Mouse (Mus musculus) testis, postnatal 14 days (tissue): Measurements from ENCODE around the gene Cdkn3.
A peak's percentile ranks its signal among the peaks of the same experiment; 100 is the strongest.
"Not testable (repeated sequence)": the region's sequence is repeated elsewhere in the genome, so short reads cannot be mapped to it uniquely, and the experiment has no call there.

Experiments
- DNase-seq: peaks from one replicate; pipeline ENCODE4 v3.0.0; 2021; ENCODE audit warnings: low spot score

Gene Cdkn3

DNA sequence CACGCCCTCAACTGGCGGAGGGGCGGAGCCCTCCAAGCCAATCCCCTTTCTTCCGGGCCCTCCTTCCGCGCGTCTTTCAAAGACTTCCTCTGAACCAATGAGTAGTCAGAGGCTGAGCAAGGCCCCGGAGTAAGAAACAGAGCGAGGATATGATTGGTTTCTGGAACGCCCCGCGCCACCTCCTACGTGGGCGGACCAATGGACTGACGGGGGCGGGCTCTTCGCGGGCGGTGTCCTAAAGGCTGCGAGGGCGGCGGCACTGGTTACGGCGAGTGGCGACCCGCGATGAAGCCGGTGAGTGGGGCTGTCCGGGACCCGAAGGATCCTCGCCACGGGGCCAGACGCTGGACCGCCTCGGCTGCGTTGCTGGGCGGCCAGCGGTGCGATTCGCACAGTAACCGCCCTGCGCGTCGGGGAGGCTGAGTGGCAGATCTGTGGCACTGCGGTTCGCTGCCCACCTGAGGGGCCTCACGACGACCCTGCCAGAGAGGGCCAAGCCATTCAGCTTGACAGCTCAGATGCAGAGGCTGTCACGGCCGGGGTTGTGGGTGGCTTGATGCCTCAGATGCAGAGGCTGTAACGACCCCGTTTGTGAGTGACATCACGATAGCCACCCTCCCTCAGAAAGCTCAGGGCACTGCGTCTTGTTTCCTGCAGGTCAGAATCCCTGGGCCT is at the start of gene Cdkn3:
Cdkn3 (plus strand) TSS at position 187 of the 675 bp plus-strand sequence.
- peak; percentile 95 for DNase-seq

GRCm38 (mm10) chr14:46718483-46718922 is 41.8 kb upstream of the Cdkn3 start:
- DNase-seq = no peak

- DNase-seq = no peak
Observed at GRCm38 (mm10) chr14:46722031-46722430, 38.3 kb upstream of the Cdkn3 start.

- peak; percentile 14 for DNase-seq
Observed at GRCm38 (mm10) chr14:46723828-46724227, 36.5 kb upstream of the Cdkn3 start.

- DNase-seq = no peak
Observed at GRCm38 (mm10) chr14:46724941-46725340, 35.4 kb upstream of the Cdkn3 start.

- DNase-seq = no peak
Observed at GRCm38 (mm10) chr14:46725743-46726142, 34.6 kb upstream of the Cdkn3 start.

DNA sequence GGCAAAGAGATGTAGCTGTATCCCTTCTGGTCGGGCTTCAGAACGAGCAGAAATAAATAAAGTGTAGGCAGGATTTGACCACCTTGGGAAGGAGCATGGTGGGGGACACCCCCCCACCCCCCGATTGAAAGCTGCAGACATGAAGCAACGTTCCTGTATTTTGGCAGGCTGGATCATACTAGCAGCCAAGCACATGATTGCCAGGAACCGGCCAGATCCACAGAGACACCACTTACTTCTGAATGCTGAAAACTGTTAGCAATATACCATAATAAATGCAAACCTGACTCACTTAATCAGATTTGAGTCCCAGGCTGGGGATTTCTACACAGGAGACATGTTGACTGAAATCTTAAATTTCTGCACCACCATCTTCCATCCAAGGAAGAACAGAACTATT is 26.1 kb upstream of the Cdkn3 start:
- DNase-seq = no peak

DNA sequence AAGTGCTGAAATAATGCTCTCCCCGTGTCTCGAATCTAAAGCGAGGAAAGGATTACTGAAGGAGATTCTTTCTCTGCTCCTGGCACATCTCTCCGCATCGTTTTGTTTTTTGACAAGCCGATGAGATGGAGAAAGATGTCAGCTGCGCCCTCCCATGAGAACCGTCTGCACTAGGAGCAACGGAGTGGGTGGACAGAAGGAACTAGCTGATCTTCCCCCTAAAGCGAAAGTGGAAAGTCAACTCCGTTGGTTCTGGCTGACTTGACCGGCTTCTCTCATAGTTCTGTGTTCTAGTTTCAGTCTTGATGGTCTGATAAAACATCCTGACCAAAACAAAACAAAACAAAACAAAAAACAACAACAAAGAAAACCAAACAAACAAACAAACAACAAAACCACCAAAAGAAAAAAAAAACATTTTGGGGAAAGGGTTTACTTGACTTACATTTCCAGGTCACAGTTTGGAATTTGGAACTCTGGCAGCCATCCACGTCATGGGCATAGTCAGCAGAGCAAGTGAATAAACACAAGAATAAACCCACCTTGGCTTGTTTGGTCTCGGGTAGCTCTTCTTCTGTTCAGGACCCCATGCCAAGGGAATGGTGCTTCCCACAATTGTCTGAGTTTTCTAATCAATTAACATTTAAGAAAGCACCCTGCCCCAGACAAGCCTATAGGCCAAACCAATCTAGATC is 25.4 kb upstream of the Cdkn3 start:
- DNase-seq = no peak

DNA sequence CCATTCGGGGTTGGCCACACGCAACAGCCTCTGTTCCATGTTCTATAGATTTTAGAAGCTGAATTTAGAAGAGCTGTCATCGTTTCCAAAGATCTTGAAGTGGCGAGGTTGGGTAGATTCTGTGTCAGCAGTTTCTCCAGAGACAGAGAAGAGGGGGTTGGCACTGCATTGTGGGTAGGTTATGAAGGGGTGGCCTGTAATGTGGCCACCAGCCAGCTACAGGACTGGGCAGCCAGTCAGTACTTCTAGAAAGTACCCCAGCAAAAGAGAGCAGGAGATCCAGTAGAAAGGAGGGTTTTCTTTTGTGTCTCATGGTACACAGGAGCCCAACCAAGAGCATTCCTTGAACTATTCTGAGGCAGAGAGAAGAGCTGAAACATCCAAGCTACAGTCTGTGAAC is 24.0 kb upstream of the Cdkn3 start:
- no peak for DNase-seq

DNA sequence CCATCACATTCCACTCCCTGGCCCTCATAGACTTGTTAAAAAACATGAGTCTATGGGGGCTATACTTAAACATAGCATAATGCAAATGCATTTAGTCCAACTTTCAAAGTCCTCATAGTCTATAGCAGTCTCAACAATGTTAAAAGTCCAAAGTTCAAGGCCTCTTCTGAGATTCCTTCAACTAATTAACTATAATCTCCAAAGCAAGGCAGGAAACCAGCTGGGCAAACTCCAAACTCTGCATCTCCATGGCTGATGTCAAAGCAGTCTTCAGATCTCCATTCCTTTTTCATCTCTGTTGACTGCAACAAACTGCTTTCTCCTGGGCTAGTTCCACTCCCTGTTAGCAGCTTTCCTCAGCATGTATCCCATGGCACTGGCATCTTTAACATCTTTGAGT is 23.0 kb upstream of the Cdkn3 start:
- DNase-seq = not testable (repeated sequence)

- DNase-seq = no peak
Observed at GRCm38 (mm10) chr14:46742674-46743073, 17.7 kb upstream of the Cdkn3 start.

DNA sequence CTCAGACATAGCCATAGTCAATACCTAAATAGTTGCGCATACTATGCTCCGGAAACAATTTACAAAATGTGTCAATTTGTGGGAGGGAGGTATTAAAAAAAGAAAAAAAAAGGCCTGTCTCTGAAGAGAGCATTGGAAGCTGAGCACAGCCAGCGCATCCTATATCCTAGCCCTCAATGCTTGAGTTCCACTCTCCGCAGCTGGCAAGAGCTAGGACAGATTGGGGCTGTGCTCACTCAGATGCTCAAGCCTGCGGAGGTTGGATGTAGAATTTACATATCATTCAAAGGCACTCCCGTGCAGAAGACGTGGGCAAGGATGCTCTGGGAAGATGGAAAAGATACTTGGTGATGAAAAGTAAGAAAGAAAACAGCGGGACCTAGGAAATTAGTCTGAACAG is 14.9 kb upstream of the Cdkn3 start:
- DNase-seq = no peak

- DNase-seq = not testable (repeated sequence)
Observed at GRCm38 (mm10) chr14:46754371-46754770, 6.0 kb upstream of the Cdkn3 start.

DNA sequence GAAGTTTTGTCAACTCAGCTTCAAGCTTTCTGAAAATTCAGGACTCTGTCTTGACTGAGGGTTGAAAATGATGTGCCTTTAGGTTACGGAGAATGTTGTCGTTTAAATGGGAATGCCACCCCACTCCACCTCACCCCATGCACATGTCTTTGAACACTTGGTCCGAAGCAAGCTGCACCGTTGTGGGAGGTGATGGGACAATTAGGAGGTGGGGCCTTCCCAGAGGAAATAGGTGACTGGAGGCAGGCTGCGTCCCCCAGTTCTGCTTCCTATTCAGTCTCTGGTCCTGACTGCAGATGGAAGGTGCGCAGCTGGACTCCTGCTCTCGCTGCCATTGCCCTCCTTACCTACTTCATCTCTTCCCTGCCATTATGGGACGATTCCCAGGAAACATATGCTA is 4.5 kb upstream of the Cdkn3 start:
- no peak for DNase-seq

DNA sequence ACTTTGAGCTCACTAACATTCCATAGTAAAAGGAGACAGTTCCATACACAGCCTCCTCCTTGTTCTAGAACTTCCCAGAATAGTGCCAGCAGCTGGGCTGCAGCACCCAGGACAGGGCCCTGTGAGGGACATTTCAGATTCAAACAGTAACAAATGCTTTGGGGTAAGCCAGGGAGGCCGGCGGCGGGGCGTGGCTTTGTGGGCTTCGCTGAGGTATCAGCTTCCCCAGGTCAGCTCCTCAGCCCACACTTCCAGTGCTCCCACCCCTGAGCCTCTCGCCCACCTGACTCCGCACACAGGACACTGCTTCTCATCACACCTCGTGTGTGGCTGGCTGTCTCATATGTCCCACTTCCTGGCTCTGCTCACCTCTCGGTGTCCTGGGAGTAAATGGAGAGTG is 2.6 kb upstream of the Cdkn3 start:
- no peak for DNase-seq

DNA sequence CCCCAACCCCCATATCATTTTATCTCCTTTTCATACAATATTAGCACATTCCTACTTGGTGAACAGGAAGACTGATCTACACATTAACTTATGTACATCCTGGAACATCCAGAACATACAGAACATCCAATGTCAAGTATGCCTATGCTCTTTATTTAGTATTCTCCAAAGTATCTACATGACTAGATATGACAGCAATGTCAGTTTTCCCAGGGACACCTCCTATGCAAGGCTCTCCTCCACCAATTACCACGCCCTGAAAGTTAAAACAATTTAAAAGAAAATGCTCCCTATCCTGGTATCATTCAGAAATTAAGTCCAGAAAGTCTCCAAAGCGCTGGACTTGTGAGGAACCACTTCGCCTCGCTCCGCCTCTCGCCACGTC is 379 bp upstream of the Cdkn3 start:
- DNase-seq = no peak

GRCm38 (mm10) chr14:46761186-46761585 is 845 bp downstream of the Cdkn3 start:
- no peak for DNase-seq

- no peak for DNase-seq
Observed at GRCm38 (mm10) chr14:46767116-46767515, 6.8 kb downstream of the Cdkn3 start.

DNA sequence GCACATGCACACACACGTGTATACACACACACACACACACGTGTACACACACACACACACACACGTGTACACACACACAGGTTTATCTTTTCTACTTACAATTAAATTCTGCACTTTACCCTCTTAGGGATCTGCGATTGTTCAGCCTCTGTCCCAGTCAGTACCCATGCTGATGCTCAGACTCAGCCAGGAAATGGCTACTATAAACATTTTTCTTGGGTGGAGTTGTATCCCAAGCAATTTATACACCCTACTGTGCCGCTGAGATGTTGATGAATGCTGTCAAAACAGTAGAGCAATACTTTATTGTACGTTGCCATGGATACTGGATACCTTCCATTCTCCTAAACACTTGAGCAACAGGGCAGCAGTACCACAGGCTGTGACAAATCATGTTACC is 9.7 kb downstream of the Cdkn3 start:
- DNase-seq = no peak

DNA sequence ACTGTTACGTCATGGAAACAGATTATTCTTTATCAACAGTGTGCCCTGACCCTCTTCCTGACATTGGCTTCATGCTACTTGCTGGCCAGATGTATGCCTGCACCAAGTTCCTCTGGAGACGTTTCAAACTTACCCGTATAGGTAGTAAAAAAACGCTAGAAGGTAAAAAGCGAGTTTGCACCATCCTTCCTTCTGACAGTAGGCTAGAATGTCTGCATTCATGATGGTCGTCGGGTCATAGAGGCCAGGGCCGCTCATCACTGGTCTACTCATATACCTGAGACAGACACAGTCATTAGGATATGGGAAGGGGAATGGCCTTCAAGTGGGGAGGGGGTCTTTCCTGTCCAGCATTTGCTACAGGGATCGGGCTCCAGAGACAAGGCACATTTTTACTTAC is 18.4 kb downstream of the Cdkn3 start:
- DNase-seq = no peak

- peak; percentile 33 for DNase-seq
Observed at GRCm38 (mm10) chr14:46779217-46779616, 18.9 kb downstream of the Cdkn3 start.

DNA sequence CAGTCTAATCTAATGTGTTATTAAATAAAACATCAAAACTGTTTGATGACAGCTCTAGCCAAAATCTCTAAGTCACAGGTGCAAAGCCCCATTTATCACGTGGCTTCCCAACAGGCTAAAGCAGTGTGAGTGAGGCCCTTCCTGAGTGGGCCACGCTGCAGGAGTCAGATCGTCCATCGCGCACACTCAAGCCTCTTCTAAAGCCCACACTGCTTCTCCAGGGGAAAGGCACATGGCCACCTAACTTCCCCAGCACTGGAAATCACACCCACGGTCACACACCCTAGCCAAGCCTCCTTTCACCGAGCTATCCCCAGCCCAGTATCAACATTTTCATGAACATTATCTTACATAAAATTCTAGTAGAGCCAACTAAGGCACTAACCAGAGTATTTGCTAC is 20.7 kb downstream of the Cdkn3 start:
- no peak for DNase-seq

DNA sequence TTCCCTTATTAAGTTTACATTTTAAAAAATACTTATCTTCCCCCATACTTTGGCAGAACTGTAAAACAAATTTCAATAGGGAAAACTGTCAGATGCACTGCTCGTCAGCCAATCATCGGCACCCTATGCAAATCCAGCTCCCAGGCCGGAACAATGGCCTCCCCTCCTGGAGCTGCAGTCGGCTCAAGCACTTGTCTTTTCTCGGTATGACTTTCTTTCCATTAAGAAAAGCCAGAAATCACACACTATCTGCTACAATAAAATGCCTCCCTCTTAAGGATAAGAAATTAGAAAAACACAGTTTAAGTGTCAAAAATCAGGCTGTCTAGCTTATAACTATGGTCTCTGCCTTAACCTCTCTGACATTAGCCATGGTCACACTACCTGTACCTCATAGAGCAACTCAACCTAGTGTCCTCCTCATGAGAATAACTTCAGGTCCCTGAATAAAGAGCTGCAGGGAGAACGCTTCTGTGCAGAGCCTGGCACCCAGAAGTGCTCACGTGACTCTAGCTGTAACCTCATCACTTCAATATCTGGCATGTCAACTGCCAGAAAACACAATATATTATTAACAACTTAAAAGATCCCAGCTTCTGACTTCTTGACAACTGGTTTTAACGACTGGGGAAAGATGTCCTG is 22.0 kb downstream of the Cdkn3 start:
- no peak for DNase-seq
